Mouse (Mus musculus) megakaryocyte, adult 5-6 weeks (primary cell): ENCODE results near the gene Usp35. TPM values are rescaled to one million over a fixed set of nuclear protein-coding genes. Genes with fewer than 3 reads are reported as not detected.
A peak's percentile ranks its signal among the peaks of the same experiment; 100 is the strongest.

Experiments used
- ATAC-seq: 2 replicates; pipeline ENCODE4 v1.8.0; 2016; ENCODE audit warnings: mild to moderate bottlenecking, inconsistent platforms; ENCODE audit not compliant: poor library complexity, severe bottlenecking
- total RNA-seq, 2 experiments: library from RNA; stranded (forward) in 1 of 2; stranded (reverse) in 1 of 2; fragments of 153-499, 151-499 nt in 1 of 2; fragments of 221-1000, 200-1000 nt in 1 of 2; gene quantifications; 2 replicates each; pipeline versions ENCODE4 v1.2.3 to v1.2.4; 2015 to 2017

Usp35 gene
- total RNA-seq, 2 experiments from 2014 or later = 0.66 to 1.1 TPM

DNA sequence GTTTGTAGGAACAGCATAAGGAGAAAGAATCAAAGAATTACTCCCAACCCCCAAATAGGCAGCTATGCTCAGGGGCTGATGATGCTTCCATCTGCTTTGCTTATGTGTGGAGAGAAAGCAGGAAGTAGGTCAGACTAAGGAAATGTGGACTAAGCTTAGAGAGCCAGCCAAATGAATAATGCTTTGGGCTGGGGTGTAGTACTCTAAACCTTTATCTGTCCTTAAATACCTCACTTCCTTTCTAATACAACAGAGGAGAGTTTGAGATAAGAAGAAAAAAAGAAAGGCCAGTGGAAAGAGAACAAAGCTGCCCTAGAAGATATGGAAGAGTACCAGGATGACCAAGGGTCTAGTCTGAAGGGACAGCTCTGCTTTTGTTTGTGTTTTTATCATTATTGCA lies 61.5 kb downstream of the Usp35 start:
- ATAC-seq = peak; percentile 52; the same call in 1 of the 2 replicates

DNA sequence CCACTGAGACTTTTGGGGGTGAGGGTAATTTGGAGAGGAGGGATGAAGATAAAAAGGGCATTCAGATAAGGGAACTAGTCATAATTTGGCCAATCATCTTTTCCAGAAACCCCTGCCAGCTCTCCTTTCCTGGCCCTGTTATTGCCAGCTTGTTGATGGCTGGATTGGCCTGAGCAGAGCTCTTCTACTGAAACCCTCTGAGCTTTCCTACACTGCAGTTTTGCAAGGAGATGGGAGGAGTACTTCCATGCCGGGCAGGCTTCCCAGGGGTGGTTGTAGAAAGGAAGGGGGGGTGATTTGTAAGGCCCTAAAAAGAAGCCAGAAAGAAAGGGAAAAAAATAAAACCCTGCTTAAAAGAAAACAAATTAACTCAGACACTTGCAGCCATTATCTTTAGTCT lies 69.3 kb downstream of the Usp35 start:
- no peak for ATAC-seq

Other genes starting within 250 kb of the Usp35 start
- 3.3 and 4.5 TPM in 2 replicates for gene Kctd21, start 307 bp upstream of the Usp35 start, total RNA-seq (2015)
- 1.8 and 2.3 TPM in 2 replicates for gene Kctd21, start 307 bp upstream of the Usp35 start, total RNA-seq (2017)
- gene Alg8, start 39.6 kb upstream of the Usp35 start, total RNA-seq (2015) = 40.5 and 45.2 TPM in 2 replicates
- gene Alg8, start 39.6 kb upstream of the Usp35 start, total RNA-seq (2017) = 29.9 and 41.7 TPM in 2 replicates
- 128 and 155 TPM in 2 replicates for gene Ndufc2, start 68.0 kb upstream of the Usp35 start, total RNA-seq (2015)
- gene Ndufc2, start 68.0 kb upstream of the Usp35 start, total RNA-seq (2017) = 225 and 237 TPM in 2 replicates
- not detected in 2 replicates for gene Thrsp, start 85.7 kb upstream of the Usp35 start, total RNA-seq (2015)
- gene Thrsp, start 85.7 kb upstream of the Usp35 start, total RNA-seq (2017) = not detected in 2 replicates
- gene Kctd14, start 119.3 kb upstream of the Usp35 start, total RNA-seq (2015) = 13.3 and 14.8 TPM in 2 replicates
- gene Kctd14, start 119.3 kb upstream of the Usp35 start, total RNA-seq (2017) = 3.9 and 4.9 TPM in 2 replicates
- 89.9 and 91.2 TPM in 2 replicates for gene Ints4, start 148.9 kb upstream of the Usp35 start, total RNA-seq (2015)
- 49.6 and 51.4 TPM in 2 replicates for gene Ints4, start 148.9 kb upstream of the Usp35 start, total RNA-seq (2017)
- gene Aamdc, start 247.5 kb upstream of the Usp35 start, total RNA-seq (2015) = 16.3 and 17.6 TPM in 2 replicates
- 22.9 and 23.9 TPM in 2 replicates for gene Aamdc, start 247.5 kb upstream of the Usp35 start, total RNA-seq (2017)
- gene Rsf1, start 247.9 kb upstream of the Usp35 start, total RNA-seq (2015) = 23.0 and 25.5 TPM in 2 replicates
- 28.6 and 36.5 TPM in 2 replicates for gene Rsf1, start 247.9 kb upstream of the Usp35 start, total RNA-seq (2017)